Mouse (Mus musculus): ENCODE results near the gene 1810049J17Rik. TPM values are rescaled to one million over a fixed set of nuclear protein-coding genes. Genes with fewer than 3 reads are reported as not detected.

1810049J17Rik gene
- polyA plus RNA-seq, 1 experiment from 2014 or later: 1.1 TPM

DNA sequence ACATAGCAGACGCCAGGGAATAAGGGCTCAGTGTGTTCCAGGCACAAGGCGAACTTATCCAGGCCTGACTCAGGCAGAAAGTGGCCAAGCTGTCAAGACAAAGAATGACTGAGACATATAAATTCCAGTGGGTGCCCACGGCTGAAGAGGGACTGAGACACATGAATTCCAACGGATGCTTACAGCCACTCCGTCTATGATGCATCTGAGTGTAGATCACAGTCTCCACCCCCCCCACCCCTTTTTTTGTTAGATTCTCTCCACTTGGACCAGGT is 36.2 kb downstream of the 1810049J17Rik start:
- no peak overlapping the region for H3K9ac ChIP-seq (replicated peaks)
- H3K4me1 ChIP-seq (ENCODE audit: insufficient read depth): no peaks in the 10 kb centered on the region
- WGBS (ENCODE audit: insufficient replicate concordance): 77% methylated on average over 5 of the region's 5 CpGs
- ATAC-seq (no peak), DNase-seq (no peak)
- no peak overlapping the region for H3K27ac ChIP-seq (ENCODE audit: low read depth)
- no peaks in the 10 kb centered on the region for H3K27me3 ChIP-seq (ENCODE audit: insufficient read depth, low read length)
- H3K9me3 ChIP-seq (ENCODE audit: low read length): no peaks in the 10 kb centered on the region
- no peak overlapping the region for H3K4me2 ChIP-seq (ENCODE audit: low read depth, low read length)
- TF ChIP-seq CTCF (IDR thresholded peaks at IDR 0.05; ENCODE audit: low read depth) (no peak), EP300 (IDR thresholded peaks at IDR 0.05; ENCODE audit: low read depth) (no peak)
- H3K4me3 ChIP-seq (ENCODE audit: low read depth, low read length): no peak overlapping the region
- no peaks in the 10 kb centered on the region for H3K36me3 ChIP-seq (replicated peaks; ENCODE audit: insufficient read depth, low read length)

DNA sequence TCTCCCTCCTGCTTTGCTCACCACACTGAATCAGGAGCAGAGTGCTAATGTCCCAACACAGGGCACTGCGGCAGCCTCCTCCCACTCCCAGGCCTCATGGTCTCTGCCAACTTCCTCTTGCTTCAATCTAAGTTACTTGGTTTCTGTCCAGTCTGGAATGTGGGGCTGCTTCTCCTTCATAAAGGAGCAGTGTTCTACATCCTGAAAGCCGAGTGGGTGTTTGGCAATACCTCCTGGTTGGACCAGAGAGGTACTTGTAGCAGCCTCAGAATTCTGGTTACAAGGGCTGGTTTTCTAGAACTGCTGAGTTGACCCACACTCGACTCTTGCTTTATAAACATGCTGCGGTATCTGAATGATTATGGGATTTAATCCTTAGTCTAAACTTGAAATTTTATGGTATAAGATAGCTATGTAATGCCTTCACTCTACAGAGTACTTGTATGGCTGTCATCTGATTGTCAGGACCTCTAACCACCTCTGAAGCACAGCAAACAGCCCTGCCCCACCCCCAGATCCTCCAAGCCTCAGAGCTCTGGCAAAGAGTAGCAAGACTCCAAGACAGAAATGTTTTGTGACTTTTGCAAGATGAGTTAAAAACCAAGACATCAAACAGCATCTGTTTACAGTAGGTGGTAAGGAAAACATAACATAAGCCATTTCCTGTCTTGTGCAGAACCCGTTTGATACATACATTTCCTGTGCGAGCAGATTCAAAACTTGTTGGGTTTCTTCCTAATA is 36.7 kb downstream of the 1810049J17Rik start:
- DNase-seq (no peak), ATAC-seq (no peak)
- no peak overlapping the region for H3K4me3 ChIP-seq (ENCODE audit: low read depth, low read length)
- H3K4me2 ChIP-seq (ENCODE audit: low read depth, low read length): no peak overlapping the region
- 67% methylated on average over 6 of the region's 6 CpGs for WGBS (ENCODE audit: insufficient replicate concordance)
- H3K27me3 ChIP-seq (ENCODE audit: insufficient read depth, low read length): no peaks in the 10 kb centered on the region
- no peaks in the 10 kb centered on the region for H3K4me1 ChIP-seq (ENCODE audit: insufficient read depth)
- H3K36me3 ChIP-seq (replicated peaks; ENCODE audit: insufficient read depth, low read length): no peaks in the 10 kb centered on the region
- no peak overlapping the region for H3K27ac ChIP-seq (ENCODE audit: low read depth)
- no peak overlapping the region for H3K9ac ChIP-seq (replicated peaks)
- no peaks in the 10 kb centered on the region for H3K9me3 ChIP-seq (ENCODE audit: low read length)
- TF ChIP-seq CTCF (IDR thresholded peaks at IDR 0.05; ENCODE audit: low read depth): no peak
- TF ChIP-seq EP300 (IDR thresholded peaks at IDR 0.05; ENCODE audit: low read depth): no peak

DNA sequence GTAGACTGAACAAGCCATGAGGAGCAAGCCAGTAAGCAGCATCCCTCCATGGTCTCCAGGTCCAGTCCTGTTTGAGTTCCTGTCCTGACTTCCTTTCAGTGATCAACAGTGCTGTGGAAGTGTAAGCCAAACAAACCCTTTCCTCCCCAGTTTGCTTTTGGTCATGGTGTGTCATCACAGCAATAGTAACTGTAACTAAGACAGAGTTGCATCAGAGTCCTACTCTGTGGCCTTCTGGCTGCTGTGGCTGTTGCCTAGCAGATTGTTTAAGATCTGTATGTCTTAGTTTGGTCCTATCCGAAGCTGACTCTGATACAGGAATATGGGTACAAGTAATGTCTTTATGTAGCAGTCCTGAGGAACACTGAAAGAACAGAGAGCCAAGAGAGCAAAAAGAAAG is 41.9 kb downstream of the 1810049J17Rik start:
- 94% methylated on average over 1 of the region's 1 CpGs for WGBS (ENCODE audit: insufficient replicate concordance)
- TF ChIP-seq EP300 (IDR thresholded peaks at IDR 0.05; ENCODE audit: low read depth) (no peak), CTCF (IDR thresholded peaks at IDR 0.05; ENCODE audit: low read depth) (no peak)
- H3K4me1 ChIP-seq (ENCODE audit: insufficient read depth): no peaks in the 10 kb centered on the region
- H3K9ac ChIP-seq (replicated peaks): no peak overlapping the region
- H3K4me2 ChIP-seq (ENCODE audit: low read depth, low read length): no peak overlapping the region
- no peaks in the 10 kb centered on the region for H3K9me3 ChIP-seq (ENCODE audit: low read length)
- DNase-seq: no peak
- no peak overlapping the region for H3K27ac ChIP-seq (ENCODE audit: low read depth)
- H3K4me3 ChIP-seq (ENCODE audit: low read depth, low read length): no peak overlapping the region
- ATAC-seq: no peak
- H3K36me3 ChIP-seq (replicated peaks; ENCODE audit: insufficient read depth, low read length): no peaks in the 10 kb centered on the region
- no peaks in the 10 kb centered on the region for H3K27me3 ChIP-seq (ENCODE audit: insufficient read depth, low read length)

DNA sequence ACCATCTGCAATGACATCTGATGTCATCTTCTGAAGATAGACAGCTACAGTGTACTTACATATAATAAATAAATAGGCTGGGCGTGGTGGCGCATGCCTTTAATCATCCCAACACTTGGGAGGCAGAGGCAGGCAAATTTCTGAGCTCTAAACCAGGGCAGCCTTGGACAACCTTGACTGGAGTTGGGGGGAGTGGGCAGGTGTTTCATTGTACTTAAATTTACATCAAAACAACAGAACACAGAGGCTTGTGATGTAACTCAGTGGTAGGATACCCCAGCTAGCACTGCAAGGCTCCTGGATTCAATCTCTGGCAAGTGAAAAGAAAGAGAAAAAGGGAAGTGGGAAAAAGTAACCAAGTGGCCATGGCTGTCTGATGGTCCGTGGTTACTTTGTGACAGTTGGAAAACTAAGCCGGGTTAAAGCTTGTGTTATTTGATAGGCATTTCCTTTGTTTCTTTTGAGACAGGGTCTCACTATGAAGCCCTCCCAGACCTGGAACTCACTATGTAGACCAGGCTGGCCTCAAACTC is 46.5 kb downstream of the 1810049J17Rik start:
- Histone ChIP-seq H3K27ac (ENCODE audit: low read depth) (no peak overlapping the region), H3K9ac (replicated peaks) (no peak overlapping the region), H3K27me3 (ENCODE audit: insufficient read depth, low read length) (no peaks in the 10 kb centered on the region), H3K4me2 (ENCODE audit: low read depth, low read length) (no peak overlapping the region), H3K36me3 (replicated peaks; ENCODE audit: insufficient read depth, low read length) (peaks cover 13% of the 10 kb centered on the region), H3K4me1 (ENCODE audit: insufficient read depth) (no peaks in the 10 kb centered on the region), H3K9me3 (ENCODE audit: low read length) (no peaks in the 10 kb centered on the region), H3K4me3 (ENCODE audit: low read depth, low read length) (no peak overlapping the region)
- DNase-seq (no peak), ATAC-seq (no peak)
- 54% methylated on average over 4 of the region's 4 CpGs for WGBS (ENCODE audit: insufficient replicate concordance)
- no peak for TF ChIP-seq EP300 (IDR thresholded peaks at IDR 0.05; ENCODE audit: low read depth)
- no peak for TF ChIP-seq CTCF (IDR thresholded peaks at IDR 0.05; ENCODE audit: low read depth)

DNA sequence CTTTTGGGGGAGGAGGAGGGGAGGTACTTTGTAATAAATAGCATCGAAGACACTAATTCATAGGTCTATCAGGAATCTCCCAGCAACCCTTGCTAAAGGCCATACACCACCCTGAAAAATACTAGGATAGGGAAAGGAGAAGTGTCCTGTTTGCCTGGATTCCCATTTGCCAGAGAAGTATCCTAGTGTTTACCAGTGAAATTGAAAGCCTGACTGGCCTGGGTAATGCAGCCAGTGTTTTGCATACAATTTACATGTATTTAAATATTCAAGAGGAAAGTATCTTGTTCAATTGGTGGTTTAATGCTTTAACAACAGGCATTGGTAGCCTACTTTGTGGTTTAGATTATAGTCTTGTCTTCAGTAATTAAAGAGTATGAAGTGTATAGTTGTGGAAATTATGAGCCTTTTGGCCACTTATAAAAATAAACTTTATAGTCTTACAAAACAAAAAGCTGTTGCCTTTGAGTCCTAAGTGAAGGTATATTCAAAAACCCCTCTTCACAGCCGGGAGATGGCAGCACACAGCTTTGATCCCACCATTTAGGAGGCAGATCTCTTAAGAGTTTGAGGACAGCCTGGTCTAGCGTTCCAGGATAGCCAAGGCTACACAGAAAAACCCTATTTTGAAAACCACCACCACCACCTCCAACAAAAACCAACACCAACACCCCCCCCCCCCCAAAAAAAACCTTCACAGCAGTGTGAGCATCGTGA is 47.5 kb downstream of the 1810049J17Rik start:
- ATAC-seq: no peak
- H3K27me3 ChIP-seq (ENCODE audit: insufficient read depth, low read length): no peaks in the 10 kb centered on the region
- no peak for DNase-seq
- H3K4me1 ChIP-seq (ENCODE audit: insufficient read depth): no peaks in the 10 kb centered on the region
- H3K9ac ChIP-seq (replicated peaks): no peak overlapping the region
- TF ChIP-seq EP300 (IDR thresholded peaks at IDR 0.05; ENCODE audit: low read depth): no peak
- TF ChIP-seq CTCF (IDR thresholded peaks at IDR 0.05; ENCODE audit: low read depth): peak; percentile 29; the same call in 1 of the 2 replicates
- H3K36me3 ChIP-seq (replicated peaks; ENCODE audit: insufficient read depth, low read length): peaks cover 21% of the 10 kb centered on the region
- H3K4me2 ChIP-seq (ENCODE audit: low read depth, low read length): no peak overlapping the region
- WGBS (ENCODE audit: insufficient replicate concordance): 53% methylated on average over 4 of the region's 4 CpGs
- H3K9me3 ChIP-seq (ENCODE audit: low read length): no peaks in the 10 kb centered on the region
- no peak overlapping the region for H3K27ac ChIP-seq (ENCODE audit: low read depth)
- H3K4me3 ChIP-seq (ENCODE audit: low read depth, low read length): no peak overlapping the region

DNA sequence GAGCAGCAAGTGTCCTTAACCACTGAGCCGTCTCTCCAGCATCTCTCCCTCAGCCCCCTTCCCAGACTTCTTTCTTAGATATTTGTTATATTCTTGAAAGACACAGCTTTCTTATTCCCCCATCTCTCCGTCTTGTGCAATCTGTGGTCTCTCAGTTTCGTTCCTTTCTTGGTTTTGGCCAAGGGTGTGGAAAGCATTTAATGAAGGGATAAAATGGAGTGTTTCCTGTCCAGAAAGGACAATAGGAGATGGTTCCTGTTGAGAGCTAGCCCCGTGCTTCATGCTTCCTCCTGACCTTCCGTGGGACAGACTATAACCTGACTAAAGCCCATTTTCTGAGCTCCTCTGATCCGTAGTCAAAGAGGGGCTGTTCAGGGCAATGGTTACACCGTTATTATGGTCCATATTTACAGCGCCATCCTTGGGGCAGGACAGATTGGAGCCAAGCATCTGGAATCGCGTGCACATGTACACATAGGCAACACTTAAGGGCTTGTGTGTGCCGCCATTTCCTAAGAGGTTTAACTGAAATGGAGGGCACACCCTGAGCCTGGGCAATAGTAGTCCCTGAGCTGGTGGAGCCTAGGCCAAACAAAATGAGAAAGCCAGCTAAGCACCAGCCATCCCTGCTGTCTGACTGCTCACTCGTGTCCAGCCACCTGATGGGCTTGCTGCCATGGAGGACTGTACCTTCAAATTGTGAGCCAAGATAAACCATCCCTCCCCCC is 48.2 kb downstream of the 1810049J17Rik start:
- no peak for ATAC-seq
- H3K4me3 ChIP-seq (ENCODE audit: low read depth, low read length): no peak overlapping the region
- H3K36me3 ChIP-seq (replicated peaks; ENCODE audit: insufficient read depth, low read length): peaks cover 28% of the 10 kb centered on the region
- H3K4me1 ChIP-seq (ENCODE audit: insufficient read depth): no peaks in the 10 kb centered on the region
- no peak overlapping the region for H3K4me2 ChIP-seq (ENCODE audit: low read depth, low read length)
- WGBS (ENCODE audit: insufficient replicate concordance): 71% methylated on average over 12 of the region's 12 CpGs
- no peaks in the 10 kb centered on the region for H3K9me3 ChIP-seq (ENCODE audit: low read length)
- H3K27ac ChIP-seq (ENCODE audit: low read depth): no peak overlapping the region
- no peak for DNase-seq
- no peak overlapping the region for H3K9ac ChIP-seq (replicated peaks)
- TF ChIP-seq CTCF (IDR thresholded peaks at IDR 0.05; ENCODE audit: low read depth) (no peak), EP300 (IDR thresholded peaks at IDR 0.05; ENCODE audit: low read depth) (no peak)
- H3K27me3 ChIP-seq (ENCODE audit: insufficient read depth, low read length): no peaks in the 10 kb centered on the region

Other genes with a start within 250 kb of the 1810049J17Rik start
- gene Zfr, start 204.1 kb downstream of the 1810049J17Rik start, polyA plus RNA-seq (2015; fragmentation: Nextera tagmentation; extraction: Ambion mirVana): 26.6 and 33.5 TPM in 2 replicates
- gene Mtmr12, start 116.9 kb downstream of the 1810049J17Rik start, polyA plus RNA-seq (2015; fragmentation: Nextera tagmentation; extraction: Ambion mirVana): 3.9 and 4.0 TPM in 2 replicates
- gene Golph3, start 449 bp downstream of the 1810049J17Rik start, polyA plus RNA-seq (2015; fragmentation: Nextera tagmentation; extraction: Ambion mirVana): 35.8 and 37.2 TPM in 2 replicates

Data from liver, postnatal 0 days (tissue).